ENCODE assay signal across 8 mouse cellular contexts in genomic region chr5:149321909-149322841, GRCm38 (mm10). TPM values are rescaled to one million over a fixed set of nuclear protein-coding genes. Genes with fewer than 3 reads are reported as not detected.
DNase-seq lines count a peak whose midpoint lies in the region; ATAC-seq lines count a peak whose summit lies in the region.

No protein-coding gene starts in this region.

- H3K27me3 ChIP-seq in lung, embryonic 16.5 days (ENCODE audit: control insufficient read depth, insufficient read depth, low read depth, low read length) = no peaks in the 10 kb centered on the region
- H3K27me3 ChIP-seq in hindbrain, embryonic 14.5 days (ENCODE audit: control insufficient read depth, insufficient read depth, low read length) = no peaks in the 10 kb centered on the region
- H3K27me3 ChIP-seq in liver, embryonic 11.5 days (replicated peaks; ENCODE audit: control insufficient read depth, insufficient read depth, low read length) = peaks cover 13% of the 10 kb centered on the region

- no peaks in the 10 kb centered on the region for H3K9me3 ChIP-seq in lung, embryonic 16.5 days (ENCODE audit: control insufficient read depth, low read length)
- no peaks in the 10 kb centered on the region for H3K9me3 ChIP-seq in hindbrain, embryonic 14.5 days (ENCODE audit: control insufficient read depth, low read length)
- H3K9me3 ChIP-seq in liver, embryonic 11.5 days (ENCODE audit: control insufficient read depth, low read length) = no peaks in the 10 kb centered on the region

- H3K4me1 ChIP-seq in lung, embryonic 16.5 days (replicated peaks; ENCODE audit: control insufficient read depth, insufficient read depth, low read length) = peaks cover 27% of the 10 kb centered on the region
- peaks cover 35% of the 10 kb centered on the region for H3K4me1 ChIP-seq in hindbrain, embryonic 14.5 days (replicated peaks; ENCODE audit: control insufficient read depth, insufficient read depth, low read length)
- peaks cover 30% of the 10 kb centered on the region for H3K4me1 ChIP-seq in liver, embryonic 11.5 days (replicated peaks; ENCODE audit: control insufficient read depth, insufficient read depth, low read length)

- H3K9ac ChIP-seq in lung, embryonic 16.5 days (ENCODE audit: low read length) = no peak overlapping the region
- no peak overlapping the region for H3K9ac ChIP-seq in hindbrain, embryonic 14.5 days
- H3K9ac ChIP-seq in liver, embryonic 11.5 days (ENCODE audit: low read depth, low read length) = no peak overlapping the region

- DNase-seq in lung, postnatal 4 days = no peak
- no peak for DNase-seq in hindbrain, embryonic 14.5 days (ENCODE audit: low spot score)
- peak; percentile 39 for DNase-seq in liver, embryonic 11.5 days (ENCODE audit: low spot score)
- peak; percentile 84 for DNase-seq in yolk sac, embryonic 10.5 days (ENCODE audit: low spot score)
- no peak for DNase-seq in layer of hippocampus, postnatal 14 days (ENCODE audit: low spot score in 2 of 2)
- DNase-seq in thymus, postnatal 0 days (ENCODE audit: low spot score) = no peak
- DNase-seq in thymus, postnatal 14 days = no peak

- no peaks in the 10 kb centered on the region for H3K36me3 ChIP-seq in lung, embryonic 16.5 days (ENCODE audit: control insufficient read depth, insufficient read depth, low read length)
- H3K36me3 ChIP-seq in hindbrain, embryonic 14.5 days (replicated peaks; ENCODE audit: control insufficient read depth, insufficient read depth) = no peaks in the 10 kb centered on the region
- H3K36me3 ChIP-seq in liver, embryonic 11.5 days (ENCODE audit: control insufficient read depth, insufficient read depth, low read length) = no peaks in the 10 kb centered on the region

- 0 out of 2 replicates have a peak overlapping the region, but pooled peaks have one; percentile 17 for H3K27ac ChIP-seq in lung, embryonic 16.5 days (ENCODE audit: low read length)
- H3K27ac ChIP-seq in hindbrain, embryonic 14.5 days = peak overlapping the region; percentile 63
- H3K27ac ChIP-seq in liver, embryonic 11.5 days (ENCODE audit: low read depth, low read length) = peak overlapping the region; percentile 56

- H3K4me2 ChIP-seq in lung, embryonic 16.5 days (ENCODE audit: low read depth, low read length) = no peak overlapping the region
- no peak overlapping the region for H3K4me2 ChIP-seq in hindbrain, embryonic 14.5 days (replicated peaks)
- H3K4me2 ChIP-seq in liver, embryonic 11.5 days = peak overlapping the region; percentile 26

- ATAC-seq in lung, embryonic 16.5 days (ENCODE audit: low read depth) = no peak
- no peak for ATAC-seq in hindbrain, embryonic 14.5 days (ENCODE audit: low FRiP score)
- no peak for ATAC-seq in liver, embryonic 11.5 days (replicated peaks; ENCODE audit: low FRiP score)

- WGBS in lung, embryonic 16.5 days = 24% methylated on average over 15 of the region's 15 CpGs
- WGBS in hindbrain, embryonic 14.5 days = 25% methylated on average over 15 of the region's 15 CpGs
- WGBS in liver, embryonic 11.5 days = 47% methylated on average over 15 of the region's 15 CpGs

- H3K4me3 ChIP-seq in lung, embryonic 16.5 days (ENCODE audit: low read length) = no peak overlapping the region
- H3K4me3 ChIP-seq in hindbrain, embryonic 14.5 days (replicated peaks; ENCODE audit: low read length) = no peak overlapping the region
- H3K4me3 ChIP-seq in liver, embryonic 11.5 days (ENCODE audit: low read depth, low read length) = no peak overlapping the region

RNA-seq across cellular contexts. Expression of gene Alox5ap, which starts 57.6 kb away (rescaled TPM):
- 22.0 and 22.9 TPM in 2 replicates for polyA plus RNA-seq in lung, embryonic 16.5 days (2015; fragmentation: Nextera tagmentation; extraction: Ambion mirVana)
- polyA plus RNA-seq in hindbrain, embryonic 14.5 days (2014; fragmentation: Nextera tagmentation; extraction: Ambion mirVana) = 9.5 and 14.8 TPM in 2 replicates
- 20.7 and 24.4 TPM in 2 replicates for polyA plus RNA-seq in liver, embryonic 11.5 days (2014; fragmentation: Nextera tagmentation; extraction: Ambion mirVana)
- total RNA-seq in layer of hippocampus, postnatal 14 days (2021) = 1 to 10 TPM; 7.6 to 7.9 TPM
- polyA plus RNA-seq in thymus, postnatal 0 days (2015; fragmentation: Nextera tagmentation; extraction: Ambion mirVana) = 29.7 and 29.8 TPM in 2 replicates

Comparison
In these comparisons a context has a peak if more than half of its experiments do, and no peak if none do; other contexts are left out.
1. DNase-seq: peak in liver, embryonic 11.5 days (single experiment) and yolk sac, embryonic 10.5 days (single experiment); none in lung, postnatal 4 days (0 of 2), hindbrain, embryonic 14.5 days (single experiment), layer of hippocampus, postnatal 14 days (0 of 2), thymus, postnatal 0 days (single experiment) and thymus, postnatal 14 days (single experiment).
2. Peak in every context shown above with its lines, with median percentiles within 50 percentile points of each other: H3K27ac ChIP-seq.